Mouse (Mus musculus) lung, adult 2 months (tissue): ENCODE measurements at regions not wholly inside any gene's neighbourhood (a gene's known extent, or its start where the extent isn't known, plus 50 kb on each side); places are given as distances from the start of the nearest gene placed in this dataset.
A peak's percentile ranks its signal among the peaks of the same experiment; 100 is the strongest.

Experiments
- DNase-seq: peaks from one replicate; pipeline ENCODE4 v3.0.0; 2022
- H3K4me1 ChIP-seq: fragments of 200-500 bp; 2 replicates; pipeline ENCODE4 v1.6.1; 2011; ENCODE audit warnings: low read length; ENCODE audit not compliant: control insufficient read depth, insufficient read depth
- H3K4me3 ChIP-seq: fragments of 200-500 bp; replicated peaks from 2 replicates; pipeline ENCODE3; 2011; ENCODE audit warnings: low read depth, mild to moderate bottlenecking, control low read depth, low read length; ENCODE audit errors: extremely low read depth
- CTCF ChIP-seq: fragments of 200-500 bp; IDR thresholded peaks from 2 replicates; pipeline ENCODE4 v1.5.1; 2011; ENCODE audit warnings: mild to moderate bottlenecking, low read length, control low read depth; ENCODE audit not compliant: insufficient read depth
- POLR2A ChIP-seq: fragments of 200-500 bp; IDR thresholded peaks from 2 replicates; pipeline ENCODE4 v1.6.1; 2011; ENCODE audit warnings: low read depth, mild to moderate bottlenecking, control low read depth, low read length, borderline replicate concordance; ENCODE audit errors: extremely low read depth
- WGBS: fragments of 180-500 bp; shearing (Covaris S2); methylation state at CpG from one replicate; pipeline ENCODE4 v1.1.7; 2018; 5-methylcytosine and 5-hydroxymethylcytosine counted together

- no peak for DNase-seq
- TF ChIP-seq CTCF (no peak), POLR2A (no peak)
- WGBS, result 65% methylated on average over 6 of the region's 6 CpGs
- Histone ChIP-seq H3K4me3 (no peak overlapping the region), H3K4me1 (peaks cover 4% of the 10 kb centered on the region; the same call in 1 of the 2 replicates)
Observed at GRCm38 (mm10) chr10:37079535-37079934, 59.2 kb downstream of the Marcks start.

- H3K4me3 ChIP-seq, result no peak overlapping the region
- WGBS, result 9% methylated on average over 5 of the region's 5 CpGs
- TF ChIP-seq POLR2A, result no peak
- TF ChIP-seq CTCF, result no peak
- H3K4me1 ChIP-seq, result peaks cover 4% of the 10 kb centered on the region; the same call in 1 of the 2 replicates
- DNase-seq, result peak; percentile 68
Observed at GRCm38 (mm10) chr10:37078439-37078838, 60.3 kb downstream of the Marcks start.

GRCm38 (mm10) chr10:37077741-37078140 is 61.0 kb downstream of the Marcks start:
- 94% methylated on average over 2 of the region's 2 CpGs for WGBS
- no peak for DNase-seq
- TF ChIP-seq CTCF, result no peak
- TF ChIP-seq POLR2A, result no peak
- no peak overlapping the region for H3K4me3 ChIP-seq
- peaks cover 4% of the 10 kb centered on the region; the same call in 1 of the 2 replicates for H3K4me1 ChIP-seq

- no peak for DNase-seq
- TF ChIP-seq CTCF, result peak; percentile 14; the same call in 1 of the 2 replicates
- TF ChIP-seq POLR2A, result no peak
- no peak overlapping the region for H3K4me3 ChIP-seq
- WGBS, result 9% methylated on average over 5 of the region's 5 CpGs
- 0 out of 2 replicates have a peak, but pooled peaks cover 1% of the 10 kb centered on the region for H3K4me1 ChIP-seq
Observed at GRCm38 (mm10) chr10:37072834-37073233, 65.9 kb downstream of the Marcks start.

- Histone ChIP-seq H3K4me3 (no peak overlapping the region), H3K4me1 (no peaks in the 10 kb centered on the region)
- no peak for DNase-seq
- no peak for TF ChIP-seq POLR2A
- TF ChIP-seq CTCF, result no peak
- 89% methylated on average over 5 of the region's 5 CpGs for WGBS
Observed at GRCm38 (mm10) chr10:37072061-37072460, 66.7 kb downstream of the Marcks start.

GRCm38 (mm10) chr10:37071420-37071819 is 67.3 kb downstream of the Marcks start:
- TF ChIP-seq POLR2A, result no peak
- no peak for TF ChIP-seq CTCF
- Histone ChIP-seq H3K4me1 (no peaks in the 10 kb centered on the region), H3K4me3 (no peak overlapping the region)
- 79% methylated on average over 2 of the region's 2 CpGs for WGBS
- no peak for DNase-seq
